Mouse (Mus musculus): Measurements from ENCODE around the gene Wwox. TPM values are rescaled to one million over a fixed set of nuclear protein-coding genes. Genes with fewer than 3 reads are reported as not detected.

Wwox gene
- polyA plus RNA-seq, 1 experiment from 2014 or later: 20.0 TPM

GRCm38 (mm10) chr8:114552606-114553005 lies 113.2 kb downstream of the Wwox start:
- Histone ChIP-seq H3K27me3 (no peaks in the 10 kb centered on the region), H3K4me2 (no peak overlapping the region), H3K9me3 (no peaks in the 10 kb centered on the region), H3K9ac (no peak overlapping the region), H3K36me3 (no peaks in the 10 kb centered on the region), H3K27ac (no peak overlapping the region), H3K4me1 (peaks cover 33% of the 10 kb centered on the region), H3K4me3 (no peak overlapping the region)
- WGBS: 69% methylated on average over 3 of the region's 3 CpGs
- ATAC-seq (ENCODE audit: borderline replicate concordance, extremely low read depth, low FRiP score, low TSS enrichment): no peak

GRCm38 (mm10) chr8:114554966-114555365 lies 115.5 kb downstream of the Wwox start:
- Histone ChIP-seq H3K4me2 (no peak overlapping the region), H3K9ac (no peak overlapping the region), H3K4me3 (no peak overlapping the region), H3K27ac (peak overlapping the region; percentile 83), H3K27me3 (no peaks in the 10 kb centered on the region), H3K36me3 (no peaks in the 10 kb centered on the region), H3K9me3 (no peaks in the 10 kb centered on the region), H3K4me1 (peaks cover 24% of the 10 kb centered on the region)
- 39% methylated on average over 15 of the region's 15 CpGs for WGBS
- ATAC-seq (ENCODE audit: borderline replicate concordance, extremely low read depth, low FRiP score, low TSS enrichment): no peak

- Histone ChIP-seq H3K9ac (no peak overlapping the region), H3K4me1 (peaks cover 24% of the 10 kb centered on the region), H3K4me3 (no peak overlapping the region), H3K4me2 (no peak overlapping the region), H3K27me3 (no peaks in the 10 kb centered on the region), H3K36me3 (no peaks in the 10 kb centered on the region), H3K27ac (peak overlapping the region; percentile 83), H3K9me3 (no peaks in the 10 kb centered on the region)
- peak; percentile 77 for ATAC-seq (ENCODE audit: borderline replicate concordance, extremely low read depth, low FRiP score, low TSS enrichment)
- WGBS: 37% methylated on average over 6 of the region's 6 CpGs
Measured at GRCm38 (mm10) chr8:114555491-114556202, 116.2 kb downstream of the Wwox start.

- no peak overlapping the region for H3K9ac ChIP-seq
- H3K36me3 ChIP-seq: no peaks in the 10 kb centered on the region
- H3K4me2 ChIP-seq: no peak overlapping the region
- H3K27ac ChIP-seq: no peak overlapping the region
- 93% methylated on average over 8 of the region's 8 CpGs for WGBS
- H3K9me3 ChIP-seq: no peaks in the 10 kb centered on the region
- H3K27me3 ChIP-seq: no peaks in the 10 kb centered on the region
- no peak for ATAC-seq (ENCODE audit: borderline replicate concordance, extremely low read depth, low FRiP score, low TSS enrichment)
- H3K4me3 ChIP-seq: no peak overlapping the region
- H3K4me1 ChIP-seq: peaks cover under 1% of the 10 kb centered on the region
Measured at GRCm38 (mm10) chr8:114561191-114561590, 121.7 kb downstream of the Wwox start.

GRCm38 (mm10) chr8:114562486-114562885 lies 123.0 kb downstream of the Wwox start:
- Histone ChIP-seq H3K36me3 (no peaks in the 10 kb centered on the region), H3K4me2 (no peak overlapping the region), H3K4me1 (no peaks in the 10 kb centered on the region), H3K9me3 (no peaks in the 10 kb centered on the region), H3K4me3 (no peak overlapping the region), H3K27me3 (no peaks in the 10 kb centered on the region), H3K9ac (no peak overlapping the region), H3K27ac (no peak overlapping the region)
- ATAC-seq (ENCODE audit: borderline replicate concordance, extremely low read depth, low FRiP score, low TSS enrichment): no peak
- 84% methylated on average over 13 of the region's 13 CpGs for WGBS

- Histone ChIP-seq H3K9ac (no peak overlapping the region), H3K4me1 (peaks cover 5% of the 10 kb centered on the region), H3K27ac (no peak overlapping the region), H3K4me2 (no peak overlapping the region), H3K36me3 (no peaks in the 10 kb centered on the region), H3K4me3 (no peak overlapping the region), H3K27me3 (no peaks in the 10 kb centered on the region), H3K9me3 (no peaks in the 10 kb centered on the region)
- WGBS: 86% methylated on average over 7 of the region's 7 CpGs
- no peak for ATAC-seq (ENCODE audit: borderline replicate concordance, extremely low read depth, low FRiP score, low TSS enrichment)
Measured at GRCm38 (mm10) chr8:114563361-114563760, 123.9 kb downstream of the Wwox start.

GRCm38 (mm10) chr8:114564036-114564435 lies 124.6 kb downstream of the Wwox start:
- Histone ChIP-seq H3K9me3 (no peaks in the 10 kb centered on the region), H3K9ac (no peak overlapping the region), H3K4me1 (peaks cover 9% of the 10 kb centered on the region), H3K4me2 (no peak overlapping the region), H3K27ac (no peak overlapping the region), H3K27me3 (no peaks in the 10 kb centered on the region), H3K36me3 (no peaks in the 10 kb centered on the region), H3K4me3 (no peak overlapping the region)
- WGBS: 78% methylated on average over 6 of the region's 6 CpGs
- ATAC-seq (ENCODE audit: borderline replicate concordance, extremely low read depth, low FRiP score, low TSS enrichment): no peak

- Histone ChIP-seq H3K4me3 (no peak overlapping the region), H3K27me3 (no peaks in the 10 kb centered on the region), H3K9me3 (no peaks in the 10 kb centered on the region), H3K4me2 (no peak overlapping the region), H3K27ac (peak overlapping the region; percentile 76), H3K36me3 (no peaks in the 10 kb centered on the region), H3K9ac (no peak overlapping the region), H3K4me1 (peaks cover 13% of the 10 kb centered on the region)
- ATAC-seq (ENCODE audit: borderline replicate concordance, extremely low read depth, low FRiP score, low TSS enrichment): peak; percentile 94
- WGBS: 31% methylated on average over 16 of the region's 16 CpGs
Measured at GRCm38 (mm10) chr8:114568531-114569166, 129.2 kb downstream of the Wwox start.

- Histone ChIP-seq H3K9ac (no peak overlapping the region), H3K4me1 (peaks cover 10% of the 10 kb centered on the region), H3K4me2 (no peak overlapping the region), H3K4me3 (no peak overlapping the region), H3K9me3 (no peaks in the 10 kb centered on the region), H3K36me3 (no peaks in the 10 kb centered on the region), H3K27ac (no peak overlapping the region), H3K27me3 (no peaks in the 10 kb centered on the region)
- WGBS: 77% methylated on average over 4 of the region's 4 CpGs
- ATAC-seq (ENCODE audit: borderline replicate concordance, extremely low read depth, low FRiP score, low TSS enrichment): no peak
Measured at GRCm38 (mm10) chr8:114573014-114573746, 133.7 kb downstream of the Wwox start.

- H3K27ac ChIP-seq: no peak overlapping the region
- no peak overlapping the region for H3K4me2 ChIP-seq
- no peaks in the 10 kb centered on the region for H3K36me3 ChIP-seq
- H3K9me3 ChIP-seq: no peaks in the 10 kb centered on the region
- no peak for ATAC-seq (ENCODE audit: borderline replicate concordance, extremely low read depth, low FRiP score, low TSS enrichment)
- H3K27me3 ChIP-seq: no peaks in the 10 kb centered on the region
- H3K9ac ChIP-seq: no peak overlapping the region
- 69% methylated on average over 8 of the region's 8 CpGs for whole genome bisulfite sequencing
- no peak overlapping the region for H3K4me3 ChIP-seq
- 0 out of 2 replicates have a peak, but pooled peaks cover 5% of the 10 kb centered on the region for H3K4me1 ChIP-seq
Measured at GRCm38 (mm10) chr8:114573747-114574093, 134.3 kb downstream of the Wwox start.

- no peak for ATAC-seq (ENCODE audit: borderline replicate concordance, extremely low read depth, low FRiP score, low TSS enrichment)
- H3K4me3 ChIP-seq: no peak overlapping the region
- H3K27ac ChIP-seq: no peak overlapping the region
- 90% methylated on average over 10 of the region's 10 CpGs for WGBS
- no peaks in the 10 kb centered on the region for H3K9me3 ChIP-seq
- no peaks in the 10 kb centered on the region for H3K27me3 ChIP-seq
- no peak overlapping the region for H3K4me2 ChIP-seq
- no peaks in the 10 kb centered on the region for H3K36me3 ChIP-seq
- H3K9ac ChIP-seq: no peak overlapping the region
- H3K4me1 ChIP-seq: no peaks in the 10 kb centered on the region
Measured at GRCm38 (mm10) chr8:114579292-114579691, 139.8 kb downstream of the Wwox start.

- Histone ChIP-seq H3K36me3 (no peaks in the 10 kb centered on the region), H3K9me3 (no peaks in the 10 kb centered on the region), H3K27ac (no peak overlapping the region), H3K27me3 (no peaks in the 10 kb centered on the region), H3K4me3 (no peak overlapping the region), H3K4me2 (no peak overlapping the region), H3K9ac (no peak overlapping the region), H3K4me1 (no peaks in the 10 kb centered on the region)
- no peak for ATAC-seq (ENCODE audit: borderline replicate concordance, extremely low read depth, low FRiP score, low TSS enrichment)
- WGBS: 85% methylated on average over 1 of the region's 1 CpGs
Measured at GRCm38 (mm10) chr8:114580684-114581083, 141.2 kb downstream of the Wwox start.
